Mouse (Mus musculus): ENCODE results near the gene Hnrnpu. TPM values are rescaled to one million over a fixed set of nuclear protein-coding genes. Genes with fewer than 3 reads are reported as not detected.
A peak's percentile ranks its signal among the peaks of the same experiment; 100 is the strongest.

Hnrnpu gene
- 295 and 366 TPM in 2 replicates for polyA plus RNA-seq (2015; fragmentation: Nextera tagmentation; extraction: Ambion mirVana)

GRCm38 (mm10) chr1:178337551-178338317 is at the start of gene Hnrnpu:
Gene Hnrnpu, minus strand, starts transcription at chr1:178337797.
- ATAC-seq (ENCODE audit: low read depth): peak; percentile 87
- Histone ChIP-seq H3K9ac (peak within 1 kb of the TSS; percentile 100), H3K27ac (replicated peaks) (peak within 1 kb of the TSS; percentile 100), H3K36me3 (peaks cover 21% of the 10 kb centered on the region), H3K4me1 (replicated peaks) (peaks cover 33% of the 10 kb centered on the region), H3K4me3 (peak within 1 kb of the TSS; percentile 100), H3K9me3 (no peaks in the 10 kb centered on the region), H3K4me2 (peak within 1 kb of the TSS; percentile 93), H3K27me3 (no peaks in the 10 kb centered on the region)
- under 1% methylated on average over 72 of the region's 73 CpGs for WGBS

- Histone ChIP-seq H3K4me3 (no peak overlapping the region), H3K9me3 (no peaks in the 10 kb centered on the region), H3K9ac (no peak overlapping the region), H3K27ac (replicated peaks) (no peak overlapping the region), H3K4me2 (no peak overlapping the region), H3K27me3 (no peaks in the 10 kb centered on the region), H3K36me3 (no peaks in the 10 kb centered on the region), H3K4me1 (replicated peaks) (no peaks in the 10 kb centered on the region)
- ATAC-seq (ENCODE audit: low read depth): no peak
Observed at GRCm38 (mm10) chr1:178382165-178382564, 44.6 kb upstream of the Hnrnpu start.

DNA sequence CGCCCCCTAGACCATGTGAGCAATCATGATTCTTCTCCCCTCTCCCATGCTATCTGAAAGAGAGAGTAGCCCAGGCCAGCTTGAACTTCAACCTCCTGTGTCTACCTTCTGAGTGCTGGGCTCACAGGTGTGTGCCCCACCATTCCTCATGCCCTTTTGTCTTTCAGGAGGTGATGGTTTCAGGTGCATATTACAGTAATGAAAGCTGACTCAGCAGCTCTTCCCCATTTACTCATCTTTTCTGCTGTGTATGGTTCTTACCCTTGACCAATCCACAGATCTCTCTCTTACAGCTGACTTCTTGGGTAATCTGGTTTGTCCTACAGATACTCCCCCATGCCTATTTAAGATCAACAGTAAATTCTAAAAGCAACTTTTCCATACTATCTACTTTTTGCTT is 41.6 kb upstream of the Hnrnpu start:
- Histone ChIP-seq H3K4me1 (replicated peaks) (no peaks in the 10 kb centered on the region), H3K27me3 (no peaks in the 10 kb centered on the region), H3K9me3 (no peaks in the 10 kb centered on the region), H3K4me2 (no peak overlapping the region), H3K9ac (no peak overlapping the region), H3K4me3 (no peak overlapping the region), H3K27ac (replicated peaks) (no peak overlapping the region), H3K36me3 (no peaks in the 10 kb centered on the region)
- 90% methylated on average over 1 of the region's 1 CpGs for WGBS
- no peak for ATAC-seq (ENCODE audit: low read depth)

DNA sequence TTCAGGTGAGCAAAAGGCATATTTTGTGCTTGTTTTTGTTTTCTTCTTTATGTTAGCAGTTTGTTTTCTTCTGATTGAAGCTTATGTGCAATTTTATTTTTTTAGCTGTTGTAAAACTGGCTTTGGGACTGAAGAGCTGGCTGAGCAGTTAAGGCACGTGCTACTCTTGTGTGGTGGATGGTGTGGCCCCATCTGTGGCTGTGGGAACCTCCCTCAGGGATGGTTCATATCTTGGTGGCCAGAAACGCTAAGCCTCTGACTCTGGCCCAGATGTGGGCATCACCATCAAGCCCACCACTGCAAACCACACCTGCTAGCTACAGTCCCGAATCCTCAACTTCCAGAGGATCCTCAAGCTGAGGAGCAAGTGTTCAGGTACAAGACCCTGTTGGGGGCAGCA is 40.5 kb upstream of the Hnrnpu start:
- no peaks in the 10 kb centered on the region for H3K4me1 ChIP-seq (replicated peaks)
- H3K4me3 ChIP-seq: no peak overlapping the region
- no peak overlapping the region for H3K4me2 ChIP-seq
- no peaks in the 10 kb centered on the region for H3K36me3 ChIP-seq
- H3K9me3 ChIP-seq: no peaks in the 10 kb centered on the region
- no peak overlapping the region for H3K9ac ChIP-seq
- no peaks in the 10 kb centered on the region for H3K27me3 ChIP-seq
- WGBS: 72% methylated on average over 3 of the region's 3 CpGs
- ATAC-seq (ENCODE audit: low read depth): no peak
- H3K27ac ChIP-seq (replicated peaks): no peak overlapping the region

GRCm38 (mm10) chr1:178376907-178377306 is 39.3 kb upstream of the Hnrnpu start:
- no peak overlapping the region for H3K9ac ChIP-seq
- no peak overlapping the region for H3K27ac ChIP-seq (replicated peaks)
- no peak overlapping the region for H3K4me3 ChIP-seq
- no peaks in the 10 kb centered on the region for H3K36me3 ChIP-seq
- no peaks in the 10 kb centered on the region for H3K9me3 ChIP-seq
- H3K4me1 ChIP-seq (replicated peaks): no peaks in the 10 kb centered on the region
- WGBS: 80% methylated on average over 2 of the region's 2 CpGs
- H3K27me3 ChIP-seq: no peaks in the 10 kb centered on the region
- no peak overlapping the region for H3K4me2 ChIP-seq
- ATAC-seq (ENCODE audit: low read depth): no peak

DNA sequence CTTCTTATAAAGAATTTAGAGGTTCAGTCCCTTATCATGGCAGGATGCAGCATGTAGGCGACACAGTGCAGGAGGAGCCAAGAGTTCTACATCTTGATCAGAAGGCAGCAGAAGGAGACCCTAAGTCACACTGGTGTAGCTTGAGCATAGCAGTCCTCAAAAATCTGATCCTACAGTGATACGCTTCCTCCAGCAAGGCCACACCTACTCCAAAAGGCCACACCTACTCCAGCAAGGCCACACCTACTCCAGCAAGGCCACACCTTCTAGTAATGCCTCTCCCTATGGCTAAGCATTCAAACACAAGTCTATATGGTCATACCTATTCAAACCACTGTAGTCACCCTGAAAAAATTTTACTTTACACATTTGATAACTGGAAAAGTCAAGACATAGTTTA is 38.5 kb upstream of the Hnrnpu start:
- H3K27ac ChIP-seq (replicated peaks): no peak overlapping the region
- no peaks in the 10 kb centered on the region for H3K27me3 ChIP-seq
- no peak overlapping the region for H3K4me2 ChIP-seq
- no peak overlapping the region for H3K9ac ChIP-seq
- ATAC-seq (ENCODE audit: low read depth): no peak
- H3K4me1 ChIP-seq (replicated peaks): no peaks in the 10 kb centered on the region
- H3K36me3 ChIP-seq: no peaks in the 10 kb centered on the region
- H3K4me3 ChIP-seq: no peak overlapping the region
- WGBS: 94% methylated on average over 2 of the region's 2 CpGs
- no peaks in the 10 kb centered on the region for H3K9me3 ChIP-seq

GRCm38 (mm10) chr1:178375381-178375780 is 37.8 kb upstream of the Hnrnpu start:
- Histone ChIP-seq H3K27me3 (no peaks in the 10 kb centered on the region), H3K4me2 (no peak overlapping the region), H3K9me3 (no peaks in the 10 kb centered on the region), H3K9ac (no peak overlapping the region), H3K36me3 (no peaks in the 10 kb centered on the region), H3K27ac (replicated peaks) (no peak overlapping the region), H3K4me3 (no peak overlapping the region), H3K4me1 (replicated peaks) (no peaks in the 10 kb centered on the region)
- no peak for ATAC-seq (ENCODE audit: low read depth)

DNA sequence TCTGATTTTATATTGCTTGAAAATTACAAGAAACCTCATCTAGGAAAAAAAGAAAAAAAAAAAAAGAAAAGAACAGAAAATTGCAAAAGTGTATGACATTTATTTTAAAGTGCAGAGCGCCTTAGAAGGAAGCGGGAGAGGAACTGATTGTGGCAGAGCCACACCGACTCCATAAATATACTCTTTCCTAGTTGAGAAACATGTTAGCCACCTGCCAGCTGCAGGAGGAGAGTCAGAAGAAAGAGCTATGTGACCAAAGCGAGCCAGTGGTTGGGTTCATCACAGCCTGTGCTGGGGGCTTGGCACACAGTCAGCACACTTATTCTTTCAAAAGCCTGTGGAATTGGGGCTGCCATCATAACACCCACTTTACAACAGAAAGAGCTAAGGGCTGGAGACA is 35.1 kb upstream of the Hnrnpu start:
- ATAC-seq (ENCODE audit: low read depth): no peak
- 86% methylated on average over 4 of the region's 4 CpGs for WGBS
- Histone ChIP-seq H3K36me3 (no peaks in the 10 kb centered on the region), H3K27me3 (no peaks in the 10 kb centered on the region), H3K9me3 (no peaks in the 10 kb centered on the region), H3K4me2 (no peak overlapping the region), H3K27ac (replicated peaks) (no peak overlapping the region), H3K4me3 (no peak overlapping the region), H3K9ac (no peak overlapping the region), H3K4me1 (replicated peaks) (peaks cover 15% of the 10 kb centered on the region; the same call in 1 of the 2 replicates)

GRCm38 (mm10) chr1:178369272-178369651 is 31.7 kb upstream of the Hnrnpu start:
- H3K27ac ChIP-seq (replicated peaks): peak overlapping the region; percentile 71
- no peaks in the 10 kb centered on the region for H3K36me3 ChIP-seq
- WGBS: 2% methylated on average over 11 of the region's 11 CpGs
- peaks cover 15% of the 10 kb centered on the region; the same call in 1 of the 2 replicates for H3K4me1 ChIP-seq (replicated peaks)
- peak overlapping the region; percentile 74 for H3K9ac ChIP-seq
- no peaks in the 10 kb centered on the region for H3K27me3 ChIP-seq
- H3K4me2 ChIP-seq: peak overlapping the region; percentile 78
- ATAC-seq (ENCODE audit: low read depth): peak; percentile 84
- peak overlapping the region; percentile 50 for H3K4me3 ChIP-seq
- no peaks in the 10 kb centered on the region for H3K9me3 ChIP-seq

DNA sequence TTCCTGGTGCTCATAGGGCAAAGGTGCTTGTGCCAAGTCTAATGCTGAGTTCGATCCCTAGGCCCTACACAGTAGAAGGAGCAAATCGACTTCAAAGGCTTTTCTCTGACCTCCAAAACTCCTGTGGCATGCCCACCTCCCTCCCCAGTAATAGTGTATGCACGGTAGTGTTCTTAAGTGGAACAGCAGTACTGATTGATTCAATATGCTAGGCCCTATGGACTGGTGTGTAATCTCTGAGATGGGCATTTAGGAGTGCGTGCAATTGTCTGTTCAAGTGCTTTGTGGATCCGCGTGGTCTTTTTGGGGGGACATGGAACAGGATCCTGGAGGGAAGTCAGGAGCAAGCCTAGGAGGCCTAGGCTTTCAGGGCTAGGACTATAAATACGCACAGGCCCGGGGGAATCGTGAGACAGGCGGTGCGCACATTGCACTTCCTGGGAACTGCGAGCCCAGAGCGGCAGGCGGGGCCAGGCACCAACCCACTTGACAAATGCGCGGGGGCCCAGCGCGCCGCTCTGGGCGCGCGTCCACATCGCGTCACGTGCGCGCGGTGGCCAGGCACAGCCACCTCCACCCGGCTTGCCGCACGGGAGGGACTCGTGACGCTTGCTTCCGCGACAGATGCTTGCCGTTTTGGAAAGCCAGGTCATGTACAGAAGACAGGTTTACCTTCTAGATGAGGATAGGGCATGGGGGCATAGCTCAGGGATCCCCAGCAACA is 31.1 kb upstream of the Hnrnpu start:
- whole genome bisulfite sequencing: 2% methylated on average over 36 of the region's 36 CpGs
- H3K4me2 ChIP-seq: peak overlapping the region; percentile 78
- H3K27ac ChIP-seq (replicated peaks): peak overlapping the region; percentile 71
- H3K27me3 ChIP-seq: no peaks in the 10 kb centered on the region
- peaks cover 15% of the 10 kb centered on the region; the same call in 1 of the 2 replicates for H3K4me1 ChIP-seq (replicated peaks)
- H3K36me3 ChIP-seq: no peaks in the 10 kb centered on the region
- peak overlapping the region; percentile 50 for H3K4me3 ChIP-seq
- no peaks in the 10 kb centered on the region for H3K9me3 ChIP-seq
- peak overlapping the region; percentile 74 for H3K9ac ChIP-seq
- ATAC-seq (ENCODE audit: low read depth): peak; percentile 97

DNA sequence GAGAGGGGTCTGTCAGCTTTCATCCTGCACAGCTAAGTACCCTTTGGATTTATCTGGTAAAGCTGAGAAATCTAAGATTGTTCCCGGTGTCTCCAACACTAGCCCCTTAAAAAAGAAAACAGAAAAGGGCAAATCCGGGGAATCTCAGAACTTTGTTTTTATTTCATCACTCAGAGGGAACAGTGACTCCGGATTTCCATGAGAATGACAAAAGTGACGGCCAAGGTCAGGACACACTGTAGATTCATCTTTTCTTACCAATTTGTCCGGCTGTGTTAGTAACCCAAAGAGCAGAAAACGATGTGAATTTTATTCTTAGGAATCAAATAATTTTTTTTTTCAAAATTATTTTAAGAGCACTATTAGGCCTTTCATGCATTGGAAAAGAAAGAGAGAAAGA is 30.5 kb upstream of the Hnrnpu start:
- 82% methylated on average over 6 of the region's 6 CpGs for WGBS
- no peaks in the 10 kb centered on the region for H3K9me3 ChIP-seq
- peak overlapping the region; percentile 71; the same call in 1 of the 2 replicates for H3K27ac ChIP-seq (replicated peaks)
- no peaks in the 10 kb centered on the region for H3K27me3 ChIP-seq
- peaks cover 15% of the 10 kb centered on the region; the same call in 1 of the 2 replicates for H3K4me1 ChIP-seq (replicated peaks)
- no peaks in the 10 kb centered on the region for H3K36me3 ChIP-seq
- H3K4me2 ChIP-seq: peak overlapping the region; percentile 78
- ATAC-seq (ENCODE audit: low read depth): no peak
- no peak overlapping the region for H3K9ac ChIP-seq
- no peak overlapping the region for H3K4me3 ChIP-seq

- H3K27me3 ChIP-seq: no peaks in the 10 kb centered on the region
- 89% methylated on average over 6 of the region's 6 CpGs for WGBS
- H3K36me3 ChIP-seq: no peaks in the 10 kb centered on the region
- peaks cover 15% of the 10 kb centered on the region; the same call in 1 of the 2 replicates for H3K4me1 ChIP-seq (replicated peaks)
- no peak overlapping the region for H3K27ac ChIP-seq (replicated peaks)
- ATAC-seq (ENCODE audit: low read depth): no peak
- no peak overlapping the region for H3K9ac ChIP-seq
- no peaks in the 10 kb centered on the region for H3K9me3 ChIP-seq
- no peak overlapping the region for H3K4me2 ChIP-seq
- no peak overlapping the region for H3K4me3 ChIP-seq
Observed at GRCm38 (mm10) chr1:178365171-178365570, 27.6 kb upstream of the Hnrnpu start.
